Mouse (Mus musculus) limb, embryonic 11.5 days (tissue): Measurements from ENCODE around the gene Plekhh3. TPM values are rescaled to one million over a fixed set of nuclear protein-coding genes. Genes with fewer than 3 reads are reported as not detected.

ENCODE experiments used
- ATAC-seq: fragments of 200-750 bp; cut with Nextera tagmentation; 2 replicates; pipeline ENCODE4 v1.8.0; 2017; ENCODE audit warnings: low read depth; ENCODE audit not compliant: insufficient number of reproducible peaks, low FRiP score, low TSS enrichment
- DNase-seq: peaks from one replicate; pipeline ENCODE4 v3.0.0-alpha.2; 2015; ENCODE audit warnings: low spot score
- H3K27ac ChIP-seq: fragments of 300-500 bp; sonication (generic); replicated peaks from 2 replicates; pipeline ENCODE4 v1.5.1; 2014; ENCODE audit warnings: low read depth, mild to moderate bottlenecking, low read length
- H3K27me3 ChIP-seq: fragments of 300-500 bp; sonication (generic); 2 replicates; pipeline ENCODE4 v1.6.1; 2014; ENCODE audit warnings: mild to moderate bottlenecking, low read length, mixed read lengths; ENCODE audit not compliant: control insufficient read depth, insufficient read depth
- H3K36me3 ChIP-seq: fragments of 300-500 bp; sonication (generic); 2 replicates; pipeline ENCODE4 v1.6.1; 2014; ENCODE audit warnings: mild to moderate bottlenecking, low read length, moderate library complexity, mixed read lengths; ENCODE audit not compliant: control insufficient read depth, insufficient read depth
- H3K4me1 ChIP-seq: fragments of 300-500 bp; sonication (generic); 2 replicates; pipeline ENCODE4 v1.6.1; 2014; ENCODE audit warnings: low read length, mixed read lengths; ENCODE audit not compliant: control insufficient read depth, insufficient read depth
- H3K4me2 ChIP-seq: fragments of 300-500 bp; sonication (generic); 2 replicates; pipeline ENCODE4 v1.6.1; 2014; ENCODE audit warnings: low read depth, mild to moderate bottlenecking, moderate library complexity; ENCODE audit not compliant: severe bottlenecking
- H3K4me3 ChIP-seq: fragments of 300-500 bp; sonication (generic); 2 replicates; pipeline ENCODE4 v1.5.1; 2014; ENCODE audit warnings: low read depth, low read length
- H3K9ac ChIP-seq: fragments of 300-500 bp; sonication (generic); 2 replicates; pipeline ENCODE4 v1.6.1; 2014; ENCODE audit warnings: mild to moderate bottlenecking, low read length
- H3K9me3 ChIP-seq: fragments of 300-500 bp; sonication (generic); 2 replicates; pipeline ENCODE4 v1.6.1; 2016; ENCODE audit warnings: low read length; ENCODE audit not compliant: control insufficient read depth
- WGBS: fragments of 180-500 bp; shearing (Covaris S2); extraction: QIAGEN DNeasy Blood & Tissue Kit; methylation state at CpG from one replicate; pipeline ENCODE4 v1.1.7; 2014; 5-methylcytosine and 5-hydroxymethylcytosine counted together
- polyA plus RNA-seq: library from polyadenylated mRNA; unstranded; fragments of >200 nt; fragmentation: Nextera tagmentation; extraction: Ambion mirVana; gene quantifications from 2 replicates; pipeline ENCODE4 v1.2.1, GENCODE M21; 2014

Gene Plekhh3
- polyA plus RNA-seq, 1 experiment from 2014 or later: 4.1 TPM

DNA sequence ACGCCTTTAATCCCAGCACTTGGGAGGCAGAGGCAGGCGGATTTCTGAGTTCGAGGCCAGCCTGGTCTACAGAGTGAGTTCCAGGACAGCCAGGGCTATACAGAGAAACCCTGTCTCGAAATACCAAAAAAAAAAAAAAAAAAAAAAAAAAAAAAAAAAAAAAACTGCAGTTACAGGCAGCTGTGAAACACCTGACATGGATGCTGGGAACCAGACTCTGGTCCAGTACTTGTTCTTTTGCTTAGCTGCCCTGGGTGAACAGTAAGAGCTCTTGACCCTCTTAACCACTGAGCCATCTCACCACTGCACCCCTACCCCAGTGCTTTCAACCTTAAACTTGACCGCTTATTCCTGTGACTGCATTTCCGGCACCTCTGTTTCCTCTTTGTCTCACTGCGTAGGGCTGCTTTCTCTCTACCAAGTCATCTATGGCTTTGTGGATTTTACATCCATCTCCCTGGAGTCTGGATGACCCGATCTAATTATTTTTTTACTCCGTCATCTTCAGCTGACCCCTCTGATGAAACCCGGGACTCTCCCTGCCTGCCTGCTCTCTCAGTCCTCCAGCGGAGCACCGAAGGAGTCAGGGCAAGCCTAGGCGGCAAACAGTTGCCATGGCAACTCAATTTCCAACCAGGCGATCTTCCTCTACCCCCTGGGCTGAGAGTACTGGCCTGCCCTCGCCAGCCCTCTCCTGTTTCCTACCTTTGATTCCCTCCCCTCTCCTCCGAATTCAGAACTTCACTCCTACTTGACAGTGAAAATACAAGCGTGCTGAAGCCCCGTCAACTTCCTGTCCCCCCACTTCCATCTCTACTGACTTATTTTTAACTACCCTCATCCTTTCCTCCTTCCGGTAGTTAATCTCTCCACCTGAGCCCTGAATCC is 27.6 kb downstream of the Plekhh3 start:
- Histone ChIP-seq H3K9me3 (no peaks in the 10 kb centered on the region), H3K4me3 (peak overlapping the region; percentile 19), H3K4me2 (peak overlapping the region; percentile 48), H3K4me1 (0 out of 2 replicates have a peak, but pooled peaks cover 10% of the 10 kb centered on the region), H3K27me3 (no peaks in the 10 kb centered on the region), H3K9ac (peak overlapping the region; percentile 23), H3K36me3 (no peaks in the 10 kb centered on the region), H3K27ac (no peak overlapping the region)
- WGBS: 23% methylated on average over 18 of the region's 19 CpGs
- DNase-seq (peak; percentile 71), ATAC-seq (no peak)

- DNase-seq: no peak
- Histone ChIP-seq H3K9me3 (no peaks in the 10 kb centered on the region), H3K27ac (no peak overlapping the region), H3K27me3 (no peaks in the 10 kb centered on the region), H3K4me1 (0 out of 2 replicates have a peak, but pooled peaks cover 10% of the 10 kb centered on the region), H3K4me3 (no peak overlapping the region), H3K9ac (no peak overlapping the region), H3K4me2 (no peak overlapping the region), H3K36me3 (no peaks in the 10 kb centered on the region)
- 86% methylated on average over 10 of the region's 10 CpGs for WGBS
- no peak for ATAC-seq
Measured at GRCm38 (mm10) chr11:101142215-101142967, 28.8 kb downstream of the Plekhh3 start.

DNA sequence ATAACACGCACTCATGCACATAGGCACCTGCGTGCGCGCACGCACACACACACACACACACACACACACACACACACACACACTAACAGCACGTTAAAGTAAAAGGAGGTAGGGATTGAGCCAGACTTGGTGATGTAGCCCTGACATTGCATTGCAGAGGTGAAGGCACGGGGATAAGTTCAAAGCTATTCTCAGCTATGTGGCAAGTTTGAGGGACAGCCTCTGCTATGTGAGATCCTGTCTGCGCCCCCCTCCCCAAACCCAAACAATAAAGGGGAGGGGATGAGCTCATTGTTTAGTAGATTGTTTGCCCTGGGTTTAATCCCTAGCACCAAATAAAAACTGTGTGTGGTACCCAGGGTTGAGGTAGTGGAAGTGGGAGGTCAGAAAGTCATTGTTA is 30.1 kb downstream of the Plekhh3 start:
- 81% methylated on average over 8 of the region's 8 CpGs for WGBS
- DNase-seq: no peak

GRCm38 (mm10) chr11:101140164-101140819 is 30.9 kb downstream of the Plekhh3 start:
- no peaks in the 10 kb centered on the region for H3K27me3 ChIP-seq
- peak overlapping the region; percentile 40 for H3K4me2 ChIP-seq
- no peak overlapping the region for H3K27ac ChIP-seq
- H3K9ac ChIP-seq: peak overlapping the region; percentile 43
- 0 out of 2 replicates have a peak, but pooled peaks cover 7% of the 10 kb centered on the region for H3K4me1 ChIP-seq
- no peaks in the 10 kb centered on the region for H3K9me3 ChIP-seq
- DNase-seq (peak; percentile 42), ATAC-seq (no peak)
- no peaks in the 10 kb centered on the region for H3K36me3 ChIP-seq
- WGBS: 37% methylated on average over 27 of the region's 27 CpGs
- H3K4me3 ChIP-seq: peak overlapping the region; percentile 20; the same call in 1 of the 2 replicates

More for the DNA sequence above, 30.1 kb downstream of the Plekhh3 start:
- no peak for ATAC-seq
- H3K27me3 ChIP-seq: no peaks in the 10 kb centered on the region
- 0 out of 2 replicates have a peak, but pooled peaks cover 7% of the 10 kb centered on the region for H3K4me1 ChIP-seq
- no peaks in the 10 kb centered on the region for H3K9me3 ChIP-seq
- H3K27ac ChIP-seq: no peak overlapping the region
- no peaks in the 10 kb centered on the region for H3K36me3 ChIP-seq
- no peak overlapping the region for H3K4me2 ChIP-seq
- H3K9ac ChIP-seq: no peak overlapping the region
- no peak overlapping the region for H3K4me3 ChIP-seq

GRCm38 (mm10) chr11:101138536-101139181 is 32.5 kb downstream of the Plekhh3 start:
- no peak for ATAC-seq
- Histone ChIP-seq H3K9ac (no peak overlapping the region), H3K4me1 (0 out of 2 replicates have a peak, but pooled peaks cover 3% of the 10 kb centered on the region), H3K27me3 (no peaks in the 10 kb centered on the region), H3K27ac (no peak overlapping the region), H3K9me3 (no peaks in the 10 kb centered on the region), H3K36me3 (no peaks in the 10 kb centered on the region), H3K4me2 (peak overlapping the region; percentile 22; the same call in 1 of the 2 replicates), H3K4me3 (no peak overlapping the region)
- 19% methylated on average over 15 of the region's 15 CpGs for WGBS
- DNase-seq: peak; percentile 45

GRCm38 (mm10) chr11:101137000-101137399 is 34.2 kb downstream of the Plekhh3 start:
- ATAC-seq (no peak), DNase-seq (no peak)
- Histone ChIP-seq H3K27me3 (no peaks in the 10 kb centered on the region), H3K9me3 (no peaks in the 10 kb centered on the region), H3K27ac (no peak overlapping the region), H3K9ac (no peak overlapping the region), H3K4me3 (no peak overlapping the region), H3K4me2 (no peak overlapping the region), H3K4me1 (0 out of 2 replicates have a peak, but pooled peaks cover 2% of the 10 kb centered on the region), H3K36me3 (no peaks in the 10 kb centered on the region)
- WGBS: 78% methylated on average over 7 of the region's 7 CpGs

GRCm38 (mm10) chr11:101134217-101134865 is 36.8 kb downstream of the Plekhh3 start:
- no peak for DNase-seq

More at GRCm38 (mm10) chr11:101134217-101134865, 36.8 kb downstream of the Plekhh3 start:
- WGBS: 81% methylated on average over 13 of the region's 13 CpGs
- Histone ChIP-seq H3K9me3 (no peaks in the 10 kb centered on the region), H3K4me1 (no peaks in the 10 kb centered on the region), H3K36me3 (no peaks in the 10 kb centered on the region), H3K9ac (no peak overlapping the region), H3K4me3 (no peak overlapping the region), H3K27me3 (no peaks in the 10 kb centered on the region), H3K4me2 (no peak overlapping the region), H3K27ac (no peak overlapping the region)
- no peak for ATAC-seq
